Comparison of ENCODE assay signal across 8 mouse cellular contexts in the genomic region with DNA sequence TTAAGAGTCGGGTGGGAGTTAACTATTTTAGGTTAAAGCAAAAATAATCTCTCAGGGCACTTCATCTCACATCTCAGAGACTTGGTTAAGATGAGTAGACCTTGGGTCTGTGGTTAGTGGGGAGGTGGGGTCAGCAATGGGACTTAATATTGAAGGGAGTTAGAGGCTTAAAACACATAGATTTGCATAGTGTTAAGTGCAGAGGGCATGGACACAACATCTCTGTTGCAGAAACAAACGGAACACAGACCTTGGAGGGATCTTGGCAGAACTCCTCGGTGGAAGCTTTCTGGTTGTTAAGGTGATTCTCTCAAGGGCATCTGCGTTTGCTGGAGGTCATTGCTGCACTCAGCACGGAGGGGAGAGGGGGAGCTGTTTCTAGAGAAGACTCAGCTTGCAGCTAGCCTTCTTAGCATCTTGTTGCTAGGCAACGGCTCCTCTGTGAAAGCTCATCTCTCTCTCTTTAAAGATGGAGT. TPM values are rescaled to one million over a fixed set of nuclear protein-coding genes. Genes with fewer than 3 reads are reported as not detected.
A peak's percentile ranks its signal among the peaks of the same experiment; 100 is the strongest.
DNase-seq lines count a peak whose midpoint lies in the region; TF ChIP-seq lines count a peak whose summit lies in the region.

No protein-coding gene starts in this region.

- no peak overlapping the region for H3K27ac ChIP-seq in thymus, adult 2 months (ENCODE audit: control insufficient read depth, insufficient read depth, low read length)

- H3K27me3 ChIP-seq in thymus, adult 2 months (ENCODE audit: control insufficient read depth, insufficient read depth, low read length) = no peaks in the 10 kb centered on the region

- no peak for TF ChIP-seq CTCF in thymus, adult 2 months (IDR thresholded peaks at IDR 0.05; ENCODE audit: borderline replicate concordance, control insufficient read depth, extremely low read depth, insufficient read depth, low read length, poor library complexity)

- DNase-seq in thymus, postnatal 14 days = peak; percentile 33
- DNase-seq in thymus, adult 2 months = no peak
- peak; percentile 95 for DNase-seq in embryo, embryonic 11 days
- DNase-seq in heart, postnatal 10 days = peak; percentile 25 to 41
- peak; percentile 57 to 71 for DNase-seq in layer of hippocampus, postnatal 14 days (ENCODE audit: low spot score in 2 of 2)
- DNase-seq in mesoderm, embryonic 11.5 days (ENCODE audit: low read depth, low spot score) = peak; percentile 87
- DNase-seq in right cerebral cortex, postnatal 4 days = peak; percentile 71
- DNase-seq in spleen, adult 18-20 months = no peak

- no peaks in the 10 kb centered on the region; the same call in 1 of the 2 replicates for H3K4me1 ChIP-seq in thymus, adult 2 months (replicated peaks; ENCODE audit: control insufficient read depth, insufficient read depth, low read length)

- TF ChIP-seq POLR2A in thymus, adult 2 months (IDR thresholded peaks at IDR 0.05; ENCODE audit: control insufficient read depth, extremely low read depth, insufficient read depth, low read length, poor library complexity) = no peak

- no peak overlapping the region for H3K4me3 ChIP-seq in thymus, adult 2 months (ENCODE audit: control insufficient read depth, insufficient read depth, low read length)

- intact Hi-C loops in heart, postnatal 10 days (cut with DNase I) = loop anchor here (5.0 kb wide), 1 partner anchor 252 kb away; no protein-coding TSS in a partner anchor

- WGBS in thymus, adult 2 months = 27% methylated on average over 6 of the region's 6 CpGs

- H3K36me3 ChIP-seq in thymus, adult 2 months (ENCODE audit: control insufficient read depth, insufficient read depth, low read length) = no peaks in the 10 kb centered on the region

RNA-seq across cellular contexts. Expression of a gene that starts 51.0 kb away (rescaled TPM):
- polyA plus RNA-seq in thymus, adult 2 months (2012; rRNA removed) = 0.15 TPM in 1 of 2 replicates, not detected in the other
- 1 to 10 TPM; 1.5 to 2.4 TPM for total RNA-seq in heart, postnatal 10 days (2021)
- 1 to 10 TPM; 1.9 to 4.4 TPM for total RNA-seq in layer of hippocampus, postnatal 14 days (2021)

Comparison
In these comparisons a context has a peak if more than half of its experiments do, and no peak if none do; other contexts are left out.
1. DNase-seq: peak in thymus, postnatal 14 days (single experiment), embryo, embryonic 11 days (single experiment), heart, postnatal 10 days (2 of 2), layer of hippocampus, postnatal 14 days (2 of 2), mesoderm, embryonic 11.5 days (single experiment) and right cerebral cortex, postnatal 4 days (single experiment); none in thymus, adult 2 months (single experiment) and spleen, adult 18-20 months (0 of 2).